Mouse (Mus musculus) embryonic facial prominence, embryonic 11.5 days (tissue): ENCODE data around the gene St5. TPM values are rescaled to one million over a fixed set of nuclear protein-coding genes. Genes with fewer than 3 reads are reported as not detected.
A peak's percentile ranks its signal among the peaks of the same experiment; 100 is the strongest.

Source experiments
- ATAC-seq: fragments of 200-750 bp; cut with Nextera tagmentation; replicated peaks from 2 replicates; pipeline ENCODE4 v1.8.0; 2017; ENCODE audit warnings: low read depth; ENCODE audit not compliant: insufficient number of reproducible peaks, low FRiP score, low TSS enrichment
- DNase-seq: peaks from one replicate; pipeline ENCODE4 v3.0.0-alpha.2; 2015; ENCODE audit warnings: low spot score
- H3K27ac ChIP-seq: fragments of 300-500 bp; sonication (generic); replicated peaks from 2 replicates; pipeline ENCODE4 v1.5.1; 2014; ENCODE audit warnings: mild to moderate bottlenecking, low read depth, low read length, control low read depth
- H3K27me3 ChIP-seq: fragments of 300-500 bp; sonication (generic); 2 replicates; pipeline ENCODE4 v1.6.1; 2014; ENCODE audit warnings: mild to moderate bottlenecking, low read length, moderate library complexity, mixed read lengths; ENCODE audit not compliant: control insufficient read depth, insufficient read depth
- H3K36me3 ChIP-seq: fragments of 300-500 bp; sonication (generic); replicated peaks from 2 replicates; pipeline ENCODE4 v1.6.1; 2014; ENCODE audit warnings: low read depth, mild to moderate bottlenecking, low read length, moderate library complexity, mixed read lengths; ENCODE audit not compliant: control insufficient read depth, insufficient read depth
- H3K4me1 ChIP-seq: fragments of 300-500 bp; sonication (generic); 2 replicates; pipeline ENCODE4 v1.6.1; 2014; ENCODE audit warnings: low read length, mixed read lengths; ENCODE audit not compliant: control insufficient read depth, insufficient read depth
- H3K4me2 ChIP-seq: fragments of 300-500 bp; sonication (generic); 2 replicates; pipeline ENCODE4 v1.6.1; 2014; ENCODE audit warnings: low read depth, mild to moderate bottlenecking, control low read depth, low read length, moderate library complexity
- H3K4me3 ChIP-seq: fragments of 300-500 bp; sonication (generic); 2 replicates; pipeline ENCODE4 v1.5.1; 2014; ENCODE audit warnings: low read depth, low read length, control low read depth
- H3K9ac ChIP-seq: fragments of 300-500 bp; sonication (generic); replicated peaks from 2 replicates; pipeline ENCODE4 v1.6.1; 2014; ENCODE audit warnings: mild to moderate bottlenecking, control low read depth, low read length
- H3K9me3 ChIP-seq: fragments of 300-500 bp; sonication (generic); replicated peaks from 2 replicates; pipeline ENCODE4 v1.6.1; 2016; ENCODE audit warnings: mild to moderate bottlenecking, low read length, inconsistent platforms, mixed read lengths; ENCODE audit not compliant: control insufficient read depth
- WGBS: fragments of 180-500 bp; shearing (Covaris S2); extraction: QIAGEN DNeasy Blood & Tissue Kit; methylation state at CpG from one replicate; pipeline ENCODE4 v1.1.7; 2014; 5-methylcytosine and 5-hydroxymethylcytosine counted together
- polyA plus RNA-seq: library from polyadenylated mRNA; unstranded; fragments of >200 nt; fragmentation: Nextera tagmentation; extraction: Ambion mirVana; gene quantifications from 2 replicates; pipeline ENCODE4 v1.2.1, GENCODE M21; 2014

St5 gene
- polyA plus RNA-seq, 1 experiment from 2014 or later, result 37.7 TPM

DNA sequence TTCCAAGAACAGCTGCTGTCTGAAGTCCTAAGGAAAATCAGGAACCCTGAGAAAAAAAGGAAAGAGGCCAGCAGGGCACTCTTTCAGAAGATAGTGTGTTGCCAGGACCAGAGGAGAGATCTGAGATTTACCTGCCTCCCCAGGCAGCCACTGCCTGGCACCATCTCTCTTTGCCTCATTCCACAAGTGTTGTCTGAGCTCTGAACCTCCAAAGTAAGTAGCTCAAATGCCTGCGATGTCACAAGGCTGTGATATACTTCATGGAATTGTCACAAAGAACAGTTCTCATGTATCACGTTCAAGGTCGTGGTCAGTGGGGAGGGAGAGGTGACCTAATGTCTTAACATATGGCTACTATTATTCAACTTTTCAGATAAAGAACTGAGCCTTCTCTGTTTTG is 186.9 kb downstream of the St5 start:
- Histone ChIP-seq H3K27me3 (no peaks in the 10 kb centered on the region), H3K36me3 (no peaks in the 10 kb centered on the region; the same call in 1 of the 2 replicates), H3K4me3 (no peak overlapping the region), H3K4me2 (no peak overlapping the region), H3K9ac (no peak overlapping the region), H3K27ac (no peak overlapping the region), H3K4me1 (no peaks in the 10 kb centered on the region; the same call in 1 of the 2 replicates), H3K9me3 (no peaks in the 10 kb centered on the region)
- DNase-seq, result no peak
- 75% methylated on average over 3 of the region's 3 CpGs for WGBS
- no peak for ATAC-seq

DNA sequence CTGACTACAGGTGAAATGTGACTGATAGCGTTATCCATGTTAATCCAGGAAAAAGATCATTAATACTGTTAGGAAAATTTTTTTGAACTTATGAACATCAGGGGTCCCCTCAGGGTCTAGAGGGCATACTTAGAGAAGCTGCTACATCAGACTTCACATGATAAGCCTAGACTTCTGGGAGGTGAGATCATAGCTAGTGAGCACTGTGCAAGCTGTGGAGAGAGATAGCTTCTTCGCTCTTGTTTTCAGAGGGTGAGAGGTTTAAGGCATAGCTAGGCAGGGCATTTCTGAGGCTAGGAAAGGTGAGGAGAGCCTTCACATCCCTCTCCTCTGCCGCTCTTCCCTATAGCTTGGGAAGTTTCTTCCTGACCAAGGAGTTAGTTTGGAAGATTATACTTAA is 191.6 kb downstream of the St5 start:
- ATAC-seq (no peak), DNase-seq (no peak)
- Histone ChIP-seq H3K4me1 (no peaks in the 10 kb centered on the region), H3K4me3 (no peak overlapping the region), H3K9ac (no peak overlapping the region), H3K27ac (no peak overlapping the region), H3K4me2 (no peak overlapping the region), H3K27me3 (no peaks in the 10 kb centered on the region), H3K36me3 (no peaks in the 10 kb centered on the region), H3K9me3 (no peaks in the 10 kb centered on the region)
- whole genome bisulfite sequencing, result 85% methylated on average over 3 of the region's 3 CpGs

DNA sequence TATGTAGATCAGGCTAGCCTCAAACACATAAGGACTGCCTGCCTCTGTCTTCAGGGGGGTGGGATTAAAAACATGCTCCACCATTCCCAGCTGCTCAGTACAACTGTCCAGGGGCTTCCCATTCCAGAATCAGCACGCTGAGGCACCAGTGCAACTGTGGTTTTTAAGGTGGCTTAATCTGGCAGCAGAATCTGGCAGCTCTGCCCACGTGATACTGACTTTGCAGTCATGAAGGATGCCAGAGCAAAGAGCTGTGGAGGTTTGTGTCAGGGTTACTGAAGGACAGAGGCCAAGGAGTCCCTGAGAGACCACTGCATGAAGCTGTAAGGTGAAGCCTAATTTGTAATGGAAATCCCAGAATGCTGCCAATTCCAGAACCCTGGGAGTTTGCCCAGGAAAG is 192.6 kb downstream of the St5 start:
- H3K27ac ChIP-seq, result no peak overlapping the region
- no peaks in the 10 kb centered on the region for H3K36me3 ChIP-seq
- ATAC-seq (no peak), DNase-seq (no peak)
- no peak overlapping the region for H3K4me2 ChIP-seq
- no peak overlapping the region for H3K4me3 ChIP-seq
- no peak overlapping the region for H3K9ac ChIP-seq
- H3K27me3 ChIP-seq, result no peaks in the 10 kb centered on the region
- no peaks in the 10 kb centered on the region for H3K9me3 ChIP-seq
- no peaks in the 10 kb centered on the region for H3K4me1 ChIP-seq
- WGBS, result 59% methylated on average over 2 of the region's 2 CpGs

DNA sequence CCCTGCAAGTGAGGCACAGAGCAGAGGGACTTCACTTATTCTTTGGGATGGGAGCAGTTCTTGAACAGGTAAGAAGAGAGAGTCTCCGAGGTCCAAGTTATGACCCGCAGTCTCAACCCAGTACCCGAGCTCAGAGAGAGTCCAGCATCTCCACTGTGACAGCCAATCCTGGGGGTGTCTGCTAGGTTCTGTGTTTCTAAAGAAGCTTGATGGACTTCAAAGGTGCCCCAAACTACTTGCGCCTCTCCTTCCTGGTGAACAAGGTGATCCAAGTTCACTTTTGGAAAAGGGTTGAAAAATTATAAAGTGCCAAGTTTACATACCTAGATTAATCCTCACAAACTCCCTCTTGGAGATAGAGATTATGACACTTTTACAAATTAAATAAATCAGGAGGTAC is 195.4 kb downstream of the St5 start, which contains the start of gene Trim66:
Gene Trim66 (minus strand): TSS at position 101 of the 400 bp plus-strand sequence.
- no peaks in the 10 kb centered on the region for H3K27me3 ChIP-seq
- H3K9ac ChIP-seq, result no peak within 1 kb of the TSS
- H3K4me2 ChIP-seq, result no peak within 1 kb of the TSS
- H3K9me3 ChIP-seq, result no peaks in the 10 kb centered on the region
- no peaks in the 10 kb centered on the region for H3K4me1 ChIP-seq
- no peak within 1 kb of the TSS for H3K27ac ChIP-seq
- WGBS, result 88% methylated on average over 4 of the region's 4 CpGs
- no peak within 1 kb of the TSS for H3K4me3 ChIP-seq
- ATAC-seq (no peak), DNase-seq (no peak)
- H3K36me3 ChIP-seq, result no peaks in the 10 kb centered on the region

DNA sequence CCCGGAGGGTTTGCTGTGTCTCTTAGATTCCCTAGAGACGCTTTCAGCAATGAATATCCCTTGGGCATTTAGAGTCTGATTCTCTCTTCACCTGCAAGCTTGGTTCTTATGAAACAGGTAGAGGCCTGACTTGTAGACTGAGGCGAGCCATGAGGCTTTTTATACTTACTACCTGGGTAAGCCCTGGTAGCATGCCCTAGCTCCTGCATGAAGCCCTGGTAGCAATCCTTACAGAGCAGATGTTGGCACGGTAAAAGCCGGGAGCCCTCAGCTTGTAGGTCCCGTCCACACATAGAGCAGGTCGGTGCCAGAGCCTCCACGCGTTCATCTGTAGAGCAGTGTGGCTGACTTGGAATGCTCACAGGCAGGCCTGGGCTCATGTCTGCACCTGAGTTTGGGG is 195.8 kb downstream of the St5 start:
- H3K4me2 ChIP-seq, result no peak overlapping the region
- no peak overlapping the region for H3K27ac ChIP-seq
- ATAC-seq (no peak; the same call in 1 of the 2 replicates), DNase-seq (no peak)
- no peak overlapping the region for H3K9ac ChIP-seq
- WGBS, result 38% methylated on average over 9 of the region's 9 CpGs
- no peaks in the 10 kb centered on the region for H3K4me1 ChIP-seq
- H3K36me3 ChIP-seq, result no peaks in the 10 kb centered on the region
- H3K4me3 ChIP-seq, result no peak overlapping the region
- H3K27me3 ChIP-seq, result no peaks in the 10 kb centered on the region
- no peaks in the 10 kb centered on the region for H3K9me3 ChIP-seq

DNA sequence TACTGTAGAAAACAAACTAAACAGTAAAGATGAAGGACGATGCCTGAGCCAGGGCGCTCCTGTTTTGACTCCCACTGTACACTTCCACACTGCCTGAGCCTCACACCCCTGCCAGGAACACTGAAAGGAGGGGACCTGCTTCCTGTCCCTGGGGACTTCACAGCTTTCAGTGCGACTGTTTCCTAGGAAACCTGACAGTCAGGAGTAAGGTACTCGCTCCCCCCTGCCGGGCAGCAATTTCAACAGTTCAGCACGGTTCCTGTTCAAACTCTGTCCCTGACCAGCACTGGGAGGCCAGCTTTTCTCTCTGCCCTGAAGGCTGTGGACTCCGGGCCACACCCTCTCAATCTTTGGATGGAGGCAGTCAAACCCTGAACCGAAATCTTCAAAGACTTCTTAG is 196.3 kb downstream of the St5 start:
- DNase-seq, result no peak
- 5% methylated on average over 8 of the region's 8 CpGs for WGBS
- peak; percentile 62; the same call in 1 of the 2 replicates for ATAC-seq

DNA sequence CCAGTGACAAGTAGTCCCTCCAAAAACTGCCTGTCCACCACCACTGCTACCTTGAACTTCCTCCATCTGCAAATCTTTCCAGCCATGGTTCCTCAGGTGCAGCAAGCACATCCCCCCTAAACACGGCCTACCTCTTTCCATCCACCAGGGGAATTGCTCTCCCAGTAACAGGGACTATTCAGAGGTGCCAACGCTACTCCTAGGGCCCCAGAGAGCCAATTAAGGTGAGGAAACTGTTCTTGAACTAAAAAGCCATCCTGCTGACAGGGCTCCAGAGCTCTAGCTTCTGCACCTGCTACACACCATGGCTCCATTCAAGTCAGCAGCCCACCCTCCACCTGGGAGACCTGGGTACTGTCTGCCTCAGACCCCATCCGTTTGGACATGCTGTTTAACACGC is 205.9 kb downstream of the St5 start:
- no peak overlapping the region for H3K9ac ChIP-seq
- ATAC-seq (no peak), DNase-seq (no peak)
- H3K9me3 ChIP-seq, result no peaks in the 10 kb centered on the region
- no peaks in the 10 kb centered on the region for H3K4me1 ChIP-seq
- no peak overlapping the region for H3K4me2 ChIP-seq
- WGBS, result 78% methylated on average over 4 of the region's 4 CpGs
- no peak overlapping the region for H3K27ac ChIP-seq
- no peak overlapping the region for H3K4me3 ChIP-seq
- no peaks in the 10 kb centered on the region for H3K27me3 ChIP-seq
- no peaks in the 10 kb centered on the region for H3K36me3 ChIP-seq

More for the DNA sequence above, 196.3 kb downstream of the St5 start:
- H3K9me3 ChIP-seq, result no peaks in the 10 kb centered on the region
- no peaks in the 10 kb centered on the region for H3K27me3 ChIP-seq
- no peaks in the 10 kb centered on the region for H3K36me3 ChIP-seq
- H3K4me3 ChIP-seq, result no peak overlapping the region
- no peaks in the 10 kb centered on the region for H3K4me1 ChIP-seq
- H3K9ac ChIP-seq, result no peak overlapping the region
- H3K4me2 ChIP-seq, result no peak overlapping the region
- no peak overlapping the region for H3K27ac ChIP-seq

DNA sequence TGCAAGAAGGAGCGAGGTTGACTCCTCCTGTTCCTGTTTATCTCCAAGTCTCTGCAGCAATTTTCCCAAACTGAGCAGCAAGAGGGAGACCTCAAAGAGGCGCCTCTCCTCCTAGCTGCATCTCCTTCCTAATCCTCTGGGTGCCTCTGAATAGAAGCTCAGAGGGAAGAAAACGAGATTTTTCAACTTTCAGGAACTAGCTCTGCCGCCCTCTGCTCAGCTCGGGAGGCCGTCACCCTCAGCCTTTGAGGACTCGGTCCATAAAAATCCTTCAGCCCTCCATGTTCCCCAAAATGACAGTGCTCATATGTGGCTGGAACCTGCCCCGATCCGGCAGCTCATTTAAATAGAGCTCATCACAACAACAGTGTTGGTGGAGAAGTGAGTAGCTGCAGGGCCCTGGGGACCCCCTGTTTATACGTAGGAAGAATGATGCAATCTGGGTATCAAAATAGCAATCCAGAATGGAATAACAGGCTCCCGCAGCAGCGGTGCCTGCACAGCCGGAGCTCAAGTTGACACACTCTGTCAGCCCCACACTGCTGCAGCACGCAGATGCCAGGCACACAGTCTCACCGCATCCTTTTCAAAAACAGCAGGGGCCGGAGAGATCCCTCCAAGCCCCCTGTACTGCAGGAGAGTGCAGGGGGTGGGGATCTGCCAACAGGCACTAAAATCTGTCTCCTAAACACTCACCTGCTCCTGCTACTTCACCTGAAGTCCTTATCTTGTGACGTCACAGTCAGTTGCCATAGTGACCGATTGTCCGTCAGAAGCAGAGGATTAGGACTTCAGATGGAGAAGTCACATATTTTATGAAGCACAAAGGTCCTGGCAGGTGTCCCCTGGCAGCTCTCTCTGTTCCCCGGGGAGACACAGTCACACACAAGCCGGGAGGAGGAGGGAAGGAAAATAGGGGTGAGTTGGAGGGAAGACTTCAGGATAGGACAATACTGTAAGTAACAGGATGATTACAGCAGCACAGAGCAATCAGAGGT is 209.8 kb downstream of the St5 start:
- no peak overlapping the region for H3K9ac ChIP-seq
- H3K4me2 ChIP-seq, result peak overlapping the region; percentile 14
- H3K27ac ChIP-seq, result no peak overlapping the region
- ATAC-seq (0 out of 2 replicates have a peak, but pooled peaks have one; percentile 64), DNase-seq (peak; percentile 12)
- 9% methylated on average over 21 of the region's 21 CpGs for WGBS
- no peaks in the 10 kb centered on the region for H3K4me1 ChIP-seq
- no peaks in the 10 kb centered on the region for H3K27me3 ChIP-seq
- 0 out of 2 replicates have a peak overlapping the region, but pooled peaks have one; percentile 3 for H3K4me3 ChIP-seq
- H3K9me3 ChIP-seq, result no peaks in the 10 kb centered on the region
- no peaks in the 10 kb centered on the region for H3K36me3 ChIP-seq
